Mouse (Mus musculus) cerebellum, postnatal 36 days (tissue): ENCODE measurements at regions not wholly inside any gene's neighbourhood (a gene's known extent, or its start where the extent isn't known, plus 50 kb on each side); places are given as distances from the start of the nearest gene placed in this dataset.

Experiments used
- DNase-seq, 2 experiments: peaks; one replicate each; pipeline ENCODE4 v3.0.0; 2021 to 2022; ENCODE audit warnings: mixed read lengths in 2 of 2

GRCm38 (mm10) chr14:25015288-25016238 is 443.4 kb upstream of the Zmiz1 start:
- DNase-seq: peak in 1 of 2 experiments; percentile 25

GRCm38 (mm10) chr14:25017860-25018259 is 441.1 kb upstream of the Zmiz1 start:
- DNase-seq: no peak

GRCm38 (mm10) chr14:25019306-25019905 is 439.6 kb upstream of the Zmiz1 start:
- no peak for DNase-seq

DNA sequence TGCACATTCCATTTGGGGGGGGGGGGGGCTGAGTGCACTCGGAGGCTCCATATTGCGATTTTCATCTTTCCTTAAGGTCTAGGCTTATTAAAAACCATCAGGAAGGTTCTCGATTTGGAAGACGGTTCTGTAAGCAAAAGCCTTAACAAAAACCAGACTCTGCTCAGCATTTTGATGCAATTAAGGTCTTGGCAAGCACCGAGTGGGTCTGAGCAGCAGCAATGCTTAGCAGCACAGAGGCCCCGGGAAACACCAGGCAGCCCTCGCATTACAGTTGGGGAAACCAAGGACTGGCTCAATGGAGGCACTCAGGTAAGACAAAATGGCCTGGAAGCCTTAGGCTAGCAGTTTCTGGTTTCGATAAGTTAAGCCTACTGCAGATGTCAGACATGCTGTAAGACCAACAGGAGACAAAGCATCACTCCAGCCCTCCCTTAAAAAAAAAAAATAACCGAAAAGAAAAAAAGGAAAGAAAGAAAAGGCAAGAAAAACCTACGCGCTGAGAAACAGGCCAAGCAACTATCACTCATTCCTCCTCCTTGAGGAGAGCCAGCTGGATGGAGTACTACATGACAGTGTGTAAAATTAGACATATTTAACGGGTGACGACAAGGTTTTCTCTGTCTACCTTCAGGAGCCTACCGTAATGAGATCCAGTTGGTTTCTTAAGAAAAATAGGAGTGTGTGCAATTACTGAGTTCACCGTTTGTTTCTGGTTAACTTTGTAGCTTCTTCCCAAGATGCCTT is 436.3 kb upstream of the Zmiz1 start:
- DNase-seq: no peak

DNA sequence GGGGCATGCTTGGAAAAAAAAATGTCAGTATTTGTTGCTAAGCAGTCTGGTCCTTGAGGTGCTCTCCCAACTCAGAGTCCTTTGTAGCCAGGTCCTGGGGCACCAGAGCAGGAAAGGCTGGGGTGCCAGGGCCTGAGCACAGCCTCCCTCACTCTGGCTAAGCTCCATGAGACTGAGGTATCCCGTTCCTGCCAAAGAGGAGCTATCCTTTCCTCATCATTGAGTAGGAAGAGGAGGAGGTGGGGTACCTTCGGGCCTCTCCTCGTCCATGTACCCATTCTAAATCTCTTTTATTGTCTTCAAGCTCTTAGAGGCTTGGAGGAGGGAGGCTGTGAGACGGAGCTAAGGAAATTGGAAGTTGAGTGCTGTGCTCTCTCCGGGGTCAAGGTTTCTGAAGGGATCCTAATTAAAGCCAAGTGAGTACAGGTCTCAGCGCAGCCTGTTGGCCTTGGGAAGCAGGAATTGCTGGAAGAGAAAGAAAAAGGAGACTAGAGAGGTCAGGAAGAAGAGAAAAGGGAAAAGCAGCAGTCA is 435.6 kb upstream of the Zmiz1 start:
- DNase-seq: no peak

- peak; percentile 66 to 71 for DNase-seq
Measured at GRCm38 (mm10) chr14:25025074-25025473, 433.9 kb upstream of the Zmiz1 start.

- peak; percentile 59 to 62 for DNase-seq
Measured at GRCm38 (mm10) chr14:25027076-25027475, 431.9 kb upstream of the Zmiz1 start.

GRCm38 (mm10) chr14:25027842-25028241 is 431.1 kb upstream of the Zmiz1 start:
- no peak for DNase-seq

DNA sequence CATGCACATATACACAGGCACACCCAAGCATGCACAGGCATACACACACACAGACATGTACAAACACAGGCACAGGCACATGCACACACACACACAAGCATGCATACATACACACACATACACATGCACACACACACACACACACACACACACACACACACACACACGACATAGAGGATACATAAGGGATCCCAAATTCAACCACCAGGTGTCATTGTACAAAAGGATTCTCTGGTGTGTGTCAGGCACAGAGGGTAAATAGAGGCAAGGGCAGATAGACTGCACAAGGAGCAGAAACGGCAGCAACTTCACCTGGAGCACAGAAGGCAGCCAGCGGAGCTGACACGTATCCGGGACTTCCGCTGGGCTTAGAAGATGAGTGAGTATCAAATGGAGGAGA is 428.1 kb upstream of the Zmiz1 start:
- no peak for DNase-seq

- no peak for DNase-seq
Measured at GRCm38 (mm10) chr14:25031756-25032680, 427.0 kb upstream of the Zmiz1 start.

- no peak for DNase-seq
Measured at GRCm38 (mm10) chr14:25032899-25033298, 426.1 kb upstream of the Zmiz1 start.

- no peak for DNase-seq
Measured at GRCm38 (mm10) chr14:25042265-25042664, 416.7 kb upstream of the Zmiz1 start.

GRCm38 (mm10) chr14:25044106-25044505 is 414.9 kb upstream of the Zmiz1 start:
- no peak for DNase-seq

GRCm38 (mm10) chr14:25044867-25045266 is 414.1 kb upstream of the Zmiz1 start:
- no peak for DNase-seq

- no peak for DNase-seq
Measured at GRCm38 (mm10) chr14:25050674-25051251, 408.2 kb upstream of the Zmiz1 start.

- no peak for DNase-seq
Measured at GRCm38 (mm10) chr14:25052175-25052574, 406.8 kb upstream of the Zmiz1 start.

- DNase-seq: no peak
Measured at GRCm38 (mm10) chr14:25059351-25059750, 399.6 kb upstream of the Zmiz1 start.

GRCm38 (mm10) chr14:25060285-25060684 is 398.7 kb upstream of the Zmiz1 start:
- DNase-seq: no peak

DNA sequence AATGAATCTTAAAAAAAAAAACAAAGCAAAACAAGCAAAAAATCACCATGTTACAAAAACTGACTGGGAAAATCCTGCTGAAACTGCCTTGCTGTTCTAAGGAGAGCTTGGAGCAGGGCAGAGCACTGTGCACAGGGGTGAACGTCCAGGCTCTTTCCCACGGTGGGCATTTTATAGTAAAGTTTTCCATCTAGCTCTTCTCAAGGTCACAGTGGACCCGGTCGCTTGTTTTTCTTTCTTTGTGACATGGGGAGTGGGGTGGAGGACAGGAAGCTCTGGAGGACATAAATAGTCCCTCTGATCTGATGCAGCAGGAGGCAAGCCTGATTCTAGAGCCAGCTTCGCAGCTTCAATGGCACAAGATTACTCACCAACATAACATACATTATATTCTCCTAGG is 395.9 kb upstream of the Zmiz1 start:
- no peak for DNase-seq

DNA sequence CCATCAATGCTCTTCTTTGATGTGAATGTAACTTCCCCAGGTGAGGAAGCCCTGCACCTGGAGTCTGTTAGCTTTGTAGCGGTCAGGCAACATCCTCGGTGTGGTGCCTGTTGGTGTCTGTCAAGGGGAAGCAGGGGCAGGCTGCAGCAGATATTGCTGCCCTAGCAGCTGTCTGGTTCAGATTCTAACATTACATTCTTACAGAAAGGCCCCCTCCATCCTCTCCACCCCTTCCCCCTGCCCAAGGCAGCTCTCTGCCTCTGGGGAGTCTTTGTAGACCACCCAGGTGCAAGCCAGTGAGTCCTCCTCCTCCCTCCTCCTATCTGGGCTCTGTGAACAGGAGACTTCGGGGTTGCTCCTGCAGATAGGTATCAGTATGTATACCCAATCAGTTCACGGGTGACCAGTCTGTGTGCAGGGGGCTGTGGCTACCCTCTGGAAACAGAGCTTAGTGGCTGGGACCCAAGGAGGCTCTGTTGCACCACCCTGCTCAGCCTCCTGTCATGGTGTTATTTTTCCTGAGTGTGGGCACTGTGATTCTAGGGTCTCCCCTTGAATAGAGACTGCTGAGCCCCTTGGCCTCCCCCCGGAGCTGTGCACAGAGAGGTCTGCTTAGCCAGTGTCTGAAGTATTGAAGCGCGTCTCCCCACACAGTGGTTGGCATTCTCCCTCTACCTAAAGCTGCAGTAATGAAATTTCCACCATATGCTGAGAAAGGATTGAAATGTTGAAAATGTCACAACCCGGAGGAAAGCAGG is 394.6 kb upstream of the Zmiz1 start:
- DNase-seq: no peak

DNA sequence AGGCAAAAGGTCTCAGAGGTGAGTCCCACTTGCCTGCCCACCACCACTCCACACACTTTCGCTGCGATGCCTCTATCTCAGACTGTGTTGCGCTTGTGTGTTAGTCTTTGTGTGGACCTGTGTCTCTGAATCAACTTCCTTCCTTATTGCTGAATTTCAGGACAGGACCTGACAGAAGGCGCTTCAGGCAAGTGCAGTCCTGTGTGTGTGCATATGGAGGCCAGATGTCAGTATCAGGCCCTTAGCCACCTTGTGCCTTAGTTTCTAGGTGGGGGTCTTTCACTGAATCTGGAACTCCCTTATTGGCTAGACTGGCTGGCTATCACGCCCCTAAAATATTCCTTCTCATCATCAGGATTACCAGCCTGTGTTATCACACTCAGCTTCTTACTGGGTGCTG is 391.6 kb upstream of the Zmiz1 start:
- DNase-seq: no peak
